Mouse (Mus musculus) lung, adult 10 weeks (tissue): ENCODE results near the gene Pigg. TPM values are rescaled to one million over a fixed set of nuclear protein-coding genes. Genes with fewer than 3 reads are reported as not detected.

Source experiments
- polyA plus RNA-seq: library from polyadenylated mRNA; stranded (reverse); fragments of 350-450 nt; fragmentation: Illumina TruSeq; extraction: RNeasy Lipid Tissue Mini Kit (QIAGEN cat#74804); gene quantifications from one replicate; pipeline ENCODE4 v1.2.3, GENCODE M21; 2014; ENCODE audit warnings: low read depth, low replicate concordance; ENCODE audit not compliant: insufficient read depth

The Pigg gene
- polyA plus RNA-seq, result 4.5 TPM

GRCm38 (mm10) chr5:108312224-108313064 lies at the start of gene Pigg:
Pigg (plus strand) TSS chr5:108312609.

DNA sequence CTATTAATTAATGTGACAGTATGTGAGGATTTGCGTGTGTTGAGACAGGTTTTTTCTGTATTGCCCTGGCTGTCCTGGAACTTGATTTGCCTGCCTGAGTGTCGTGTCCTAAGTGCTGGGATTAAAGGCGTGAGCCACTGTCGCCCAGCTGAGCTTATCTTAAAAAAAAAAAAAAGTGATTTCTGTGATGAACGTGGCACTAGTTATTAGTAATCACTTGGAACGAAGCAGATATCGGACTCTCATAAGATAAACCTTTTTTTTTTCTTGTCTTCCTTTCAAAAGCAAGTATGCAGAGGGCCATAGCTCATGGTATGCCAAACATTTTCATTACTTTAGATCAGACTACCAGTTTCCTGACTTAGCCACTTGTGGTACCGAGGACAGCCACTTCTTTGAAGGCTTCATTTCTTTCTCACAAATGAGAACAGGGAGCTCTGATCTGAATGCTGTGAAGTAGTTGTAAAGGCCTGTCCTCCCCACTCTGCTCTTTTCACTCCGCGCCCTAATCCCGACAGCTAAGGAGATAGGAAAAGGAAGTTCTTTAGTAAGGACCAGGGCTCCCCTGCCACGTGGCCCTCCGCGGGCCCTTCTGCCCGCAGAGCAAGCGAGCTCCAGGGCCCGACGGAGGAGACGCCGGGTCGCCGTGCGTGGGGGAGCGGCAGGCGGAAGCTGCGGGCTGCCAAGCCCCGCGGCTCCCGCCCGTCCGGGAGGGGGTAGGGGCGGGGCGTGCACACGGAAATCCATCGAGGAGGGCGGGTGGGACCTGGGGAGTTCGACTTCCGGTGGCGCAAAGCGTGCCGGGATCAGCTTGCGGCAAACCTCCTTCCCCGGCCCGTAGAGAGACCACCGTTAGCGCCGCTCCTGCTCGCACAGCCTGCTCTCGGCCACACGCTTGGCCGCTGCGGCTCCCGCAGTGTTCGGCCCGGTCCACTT lies 44.0 kb upstream of the Pigg start, which contains the start of gene Dr1:
Gene Dr1 (plus strand): TSS at position 771 of the 936 bp plus-strand sequence.

GRCm38 (mm10) chr5:108367871-108368332 lies 55.5 kb downstream of the Pigg start, which contains the start of gene Gm42517:
Gm42517 (minus strand) TSS chr5:108367922.

DNA sequence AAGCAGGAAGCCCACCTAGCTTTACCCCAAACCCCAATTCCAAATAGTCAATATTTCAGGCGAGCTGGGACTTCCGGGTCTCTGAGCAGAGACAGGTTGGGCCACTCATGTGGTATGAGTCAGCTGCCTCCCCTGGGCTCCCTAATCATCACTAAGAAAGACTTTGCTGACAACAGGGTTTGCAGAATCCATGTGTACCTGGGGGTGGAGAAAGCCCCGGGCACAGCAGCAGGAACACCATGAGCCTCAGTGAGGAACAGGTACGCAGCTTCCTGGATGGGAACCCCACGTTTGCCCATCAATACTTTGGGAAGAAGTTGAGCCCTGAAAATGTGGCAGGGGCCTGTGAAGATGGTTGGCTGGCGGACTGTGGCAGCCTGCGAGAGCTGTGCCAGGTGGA lies 75.8 kb downstream of the Pigg start, which contains the start of gene Pde6b:
Gene Pde6b (plus strand): TSS at position 191 of the 400 bp plus-strand sequence.

Other genes with a start within 250 kb of the Pigg start
- gene Mtf2, start 246.9 kb upstream of the Pigg start, polyA plus RNA-seq, result 7.0 TPM
- gene Tmed5, start 180.0 kb upstream of the Pigg start, polyA plus RNA-seq, result 25.3 TPM
- 0.11 TPM for gene Ccdc18, start 179.7 kb upstream of the Pigg start, polyA plus RNA-seq
- 22.6 TPM for gene Dr1, start 43.7 kb upstream of the Pigg start, polyA plus RNA-seq
- 0.82 TPM for gene Gm42517, start 55.3 kb downstream of the Pigg start, polyA plus RNA-seq
- gene Pde6b, start 75.8 kb downstream of the Pigg start, polyA plus RNA-seq, result not detected
- gene Atp5k, start 121.8 kb downstream of the Pigg start, polyA plus RNA-seq, result 553 TPM
- 2.9 TPM for gene Mfsd7a, start 136.3 kb downstream of the Pigg start, polyA plus RNA-seq
- gene Pcgf3, start 148.6 kb downstream of the Pigg start, polyA plus RNA-seq, result 6.4 TPM
- gene Cplx1, start 237.4 kb downstream of the Pigg start, polyA plus RNA-seq, result not detected